Mouse (Mus musculus): Measurements from ENCODE around the gene Rrn3. TPM values are rescaled to one million over a fixed set of nuclear protein-coding genes. Genes with fewer than 3 reads are reported as not detected.

Gene Rrn3
- polyA plus RNA-seq, 1 experiment from 2014 or later = 28.1 TPM

- Histone ChIP-seq H3K36me3 (ENCODE audit: insufficient read depth, low read length) (peaks cover 32% of the 10 kb centered on the region), H3K27me3 (replicated peaks; ENCODE audit: insufficient read depth, low read length) (no peaks in the 10 kb centered on the region), H3K27ac (ENCODE audit: low read length) (no peak overlapping the region), H3K4me1 (ENCODE audit: insufficient read depth, low read depth, low read length) (no peaks in the 10 kb centered on the region), H3K4me2 (replicated peaks; ENCODE audit: low read depth, low read length) (no peak overlapping the region), H3K9ac (replicated peaks; ENCODE audit: low read depth) (no peak overlapping the region), H3K4me3 (ENCODE audit: low read depth, low read length) (no peak overlapping the region), H3K9me3 (ENCODE audit: low read length) (no peaks in the 10 kb centered on the region)
- 91% methylated on average over 7 of the region's 7 CpGs for WGBS
- DNase-seq (ENCODE audit: low spot score) (no peak), ATAC-seq (no peak)
- TF ChIP-seq CTCF (IDR thresholded peaks at IDR 0.05) (no peak), EP300 (IDR thresholded peaks at IDR 0.05) (no peak)
Measured at GRCm38 (mm10) chr16:13808410-13808809, 27.9 kb downstream of the Rrn3 start.

- H3K36me3 ChIP-seq (ENCODE audit: insufficient read depth, low read length) = peaks cover 20% of the 10 kb centered on the region
- ATAC-seq = no peak
- 91% methylated on average over 6 of the region's 6 CpGs for WGBS
Measured at GRCm38 (mm10) chr16:13812152-13812551, 31.6 kb downstream of the Rrn3 start.

GRCm38 (mm10) chr16:13813200-13813599 lies 32.7 kb downstream of the Rrn3 start:
- 93% methylated on average over 3 of the region's 3 CpGs for WGBS
- H3K4me1 ChIP-seq (ENCODE audit: insufficient read depth, low read depth, low read length) = no peaks in the 10 kb centered on the region
- H3K9ac ChIP-seq (replicated peaks; ENCODE audit: low read depth) = no peak overlapping the region
- no peak for TF ChIP-seq EP300 (IDR thresholded peaks at IDR 0.05)
- TF ChIP-seq CTCF (IDR thresholded peaks at IDR 0.05) = no peak
- ATAC-seq (no peak), DNase-seq (ENCODE audit: low spot score) (no peak)
- H3K9me3 ChIP-seq (ENCODE audit: low read length) = no peaks in the 10 kb centered on the region
- H3K36me3 ChIP-seq (ENCODE audit: insufficient read depth, low read length) = peaks cover 15% of the 10 kb centered on the region
- no peak overlapping the region for H3K27ac ChIP-seq (ENCODE audit: low read length)
- H3K4me2 ChIP-seq (replicated peaks; ENCODE audit: low read depth, low read length) = no peak overlapping the region
- H3K27me3 ChIP-seq (replicated peaks; ENCODE audit: insufficient read depth, low read length) = no peaks in the 10 kb centered on the region
- no peak overlapping the region for H3K4me3 ChIP-seq (ENCODE audit: low read depth, low read length)

More at GRCm38 (mm10) chr16:13812152-13812551, 31.6 kb downstream of the Rrn3 start:
- H3K27ac ChIP-seq (ENCODE audit: low read length) = no peak overlapping the region
- TF ChIP-seq CTCF (IDR thresholded peaks at IDR 0.05) (no peak), EP300 (IDR thresholded peaks at IDR 0.05) (no peak)
- H3K4me1 ChIP-seq (ENCODE audit: insufficient read depth, low read depth, low read length) = no peaks in the 10 kb centered on the region
- no peak for DNase-seq (ENCODE audit: low spot score)
- no peaks in the 10 kb centered on the region for H3K27me3 ChIP-seq (replicated peaks; ENCODE audit: insufficient read depth, low read length)
- H3K9me3 ChIP-seq (ENCODE audit: low read length) = no peaks in the 10 kb centered on the region
- no peak overlapping the region for H3K4me2 ChIP-seq (replicated peaks; ENCODE audit: low read depth, low read length)
- H3K9ac ChIP-seq (replicated peaks; ENCODE audit: low read depth) = no peak overlapping the region
- no peak overlapping the region for H3K4me3 ChIP-seq (ENCODE audit: low read depth, low read length)

GRCm38 (mm10) chr16:13818560-13819393 lies 38.3 kb downstream of the Rrn3 start, which contains the start of gene Ntan1:
Ntan1 (plus strand) TSS chr16:13818845.
- 0 out of 2 replicates have a peak, but pooled peaks cover 3% of the 10 kb centered on the region for H3K36me3 ChIP-seq (ENCODE audit: insufficient read depth, low read length)
- H3K27ac ChIP-seq (ENCODE audit: low read length) = peak within 1 kb of the TSS; percentile 88
- peak; percentile 98 for DNase-seq (ENCODE audit: low spot score)
- peaks cover 11% of the 10 kb centered on the region; the same call in 1 of the 2 replicates for H3K4me1 ChIP-seq (ENCODE audit: insufficient read depth, low read depth, low read length)
- peak; percentile 96 for ATAC-seq
- no peaks in the 10 kb centered on the region for H3K9me3 ChIP-seq (ENCODE audit: low read length)
- peak within 1 kb of the TSS; percentile 76 for H3K4me3 ChIP-seq (ENCODE audit: low read depth, low read length)
- WGBS = 2% methylated on average over 58 of the region's 58 CpGs
- peak within 1 kb of the TSS; percentile 83 for H3K9ac ChIP-seq (replicated peaks; ENCODE audit: low read depth)
- H3K4me2 ChIP-seq (replicated peaks; ENCODE audit: low read depth, low read length) = peak within 1 kb of the TSS; percentile 81
- TF ChIP-seq CTCF (IDR thresholded peaks at IDR 0.05) (no peak; the same call in 1 of the 2 replicates), EP300 (IDR thresholded peaks at IDR 0.05) (no peak)
- no peaks in the 10 kb centered on the region for H3K27me3 ChIP-seq (replicated peaks; ENCODE audit: insufficient read depth, low read length)

- no peak for TF ChIP-seq EP300 (IDR thresholded peaks at IDR 0.05)
- no peak for TF ChIP-seq CTCF (IDR thresholded peaks at IDR 0.05)
- Histone ChIP-seq H3K9ac (replicated peaks; ENCODE audit: low read depth) (peak overlapping the region; percentile 83), H3K4me2 (replicated peaks; ENCODE audit: low read depth, low read length) (peak overlapping the region; percentile 81), H3K27ac (ENCODE audit: low read length) (peak overlapping the region; percentile 69), H3K9me3 (ENCODE audit: low read length) (no peaks in the 10 kb centered on the region), H3K4me1 (ENCODE audit: insufficient read depth, low read depth, low read length) (peaks cover 11% of the 10 kb centered on the region; the same call in 1 of the 2 replicates), H3K36me3 (ENCODE audit: insufficient read depth, low read length) (0 out of 2 replicates have a peak, but pooled peaks cover 3% of the 10 kb centered on the region), H3K27me3 (replicated peaks; ENCODE audit: insufficient read depth, low read length) (no peaks in the 10 kb centered on the region), H3K4me3 (ENCODE audit: low read depth, low read length) (peak overlapping the region; percentile 76)
- ATAC-seq = peak; percentile 26
- under 1% methylated on average over 36 of the region's 36 CpGs for WGBS
- DNase-seq (ENCODE audit: low spot score) = no peak
Measured at GRCm38 (mm10) chr16:13819394-13819743, 38.9 kb downstream of the Rrn3 start.

- no peak for ATAC-seq
- 16% methylated on average over 12 of the region's 12 CpGs for WGBS
- Histone ChIP-seq H3K9ac (replicated peaks; ENCODE audit: low read depth) (peak overlapping the region; percentile 83), H3K4me2 (replicated peaks; ENCODE audit: low read depth, low read length) (peak overlapping the region; percentile 81), H3K4me3 (ENCODE audit: low read depth, low read length) (peak overlapping the region; percentile 76), H3K27me3 (replicated peaks; ENCODE audit: insufficient read depth, low read length) (no peaks in the 10 kb centered on the region), H3K9me3 (ENCODE audit: low read length) (no peaks in the 10 kb centered on the region), H3K36me3 (ENCODE audit: insufficient read depth, low read length) (0 out of 2 replicates have a peak, but pooled peaks cover 3% of the 10 kb centered on the region), H3K27ac (ENCODE audit: low read length) (peak overlapping the region; percentile 69), H3K4me1 (ENCODE audit: insufficient read depth, low read depth, low read length) (peaks cover 11% of the 10 kb centered on the region; the same call in 1 of the 2 replicates)
- TF ChIP-seq CTCF (IDR thresholded peaks at IDR 0.05) (no peak), EP300 (IDR thresholded peaks at IDR 0.05) (no peak)
- DNase-seq (ENCODE audit: low spot score) = peak; percentile 20
Measured at GRCm38 (mm10) chr16:13819806-13820500, 39.4 kb downstream of the Rrn3 start.

All from lung, postnatal 0 days (tissue).